Mouse (Mus musculus): ENCODE results near the gene Parp11. TPM values are rescaled to one million over a fixed set of nuclear protein-coding genes. Genes with fewer than 3 reads are reported as not detected.

Gene Parp11
- polyA plus RNA-seq, 1 experiment from 2014 or later = 15.1 TPM

- H3K4me3 ChIP-seq (replicated peaks; ENCODE audit: low read depth, low read length) = no peak overlapping the region
- H3K36me3 ChIP-seq (ENCODE audit: insufficient read depth, low read length) = no peaks in the 10 kb centered on the region
- no peak overlapping the region for H3K9ac ChIP-seq (ENCODE audit: low read depth, low read length)
- no peak overlapping the region for H3K27ac ChIP-seq
- H3K27me3 ChIP-seq (ENCODE audit: insufficient read depth, low read length) = no peaks in the 10 kb centered on the region
- WGBS = 94% methylated on average over 4 of the region's 4 CpGs
- ATAC-seq (replicated peaks; ENCODE audit: low FRiP score, low read depth) (no peak), DNase-seq (ENCODE audit: low spot score) (no peak)
- no peak for TF ChIP-seq CTCF (IDR thresholded peaks at IDR 0.05; ENCODE audit: low read depth)
- H3K4me1 ChIP-seq (replicated peaks; ENCODE audit: insufficient read depth, low read length) = no peaks in the 10 kb centered on the region
- no peak overlapping the region for H3K4me2 ChIP-seq (ENCODE audit: low read length)
- no peaks in the 10 kb centered on the region for H3K9me3 ChIP-seq (replicated peaks; ENCODE audit: low read length)
These were observed 14.9 kb downstream of the Parp11 start for GRCm38 (mm10) chr6:127461491-127461890.

- no peak overlapping the region for H3K4me3 ChIP-seq (replicated peaks; ENCODE audit: low read depth, low read length)
- TF ChIP-seq CTCF (IDR thresholded peaks at IDR 0.05; ENCODE audit: low read depth) = no peak
- no peaks in the 10 kb centered on the region for H3K4me1 ChIP-seq (replicated peaks; ENCODE audit: insufficient read depth, low read length)
- no peaks in the 10 kb centered on the region for H3K36me3 ChIP-seq (ENCODE audit: insufficient read depth, low read length)
- H3K4me2 ChIP-seq (ENCODE audit: low read length) = no peak overlapping the region
- 92% methylated on average over 6 of the region's 6 CpGs for WGBS
- no peaks in the 10 kb centered on the region for H3K27me3 ChIP-seq (ENCODE audit: insufficient read depth, low read length)
- no peak overlapping the region for H3K9ac ChIP-seq (ENCODE audit: low read depth, low read length)
- ATAC-seq (replicated peaks; ENCODE audit: low FRiP score, low read depth) (no peak), DNase-seq (ENCODE audit: low spot score) (no peak)
- H3K27ac ChIP-seq = no peak overlapping the region
- H3K9me3 ChIP-seq (replicated peaks; ENCODE audit: low read length) = no peaks in the 10 kb centered on the region
These were observed 15.6 kb downstream of the Parp11 start for GRCm38 (mm10) chr6:127462251-127462650.

- Histone ChIP-seq H3K27ac (no peak overlapping the region), H3K9me3 (replicated peaks; ENCODE audit: low read length) (no peaks in the 10 kb centered on the region), H3K4me3 (replicated peaks; ENCODE audit: low read depth, low read length) (no peak overlapping the region), H3K4me2 (ENCODE audit: low read length) (no peak overlapping the region), H3K36me3 (ENCODE audit: insufficient read depth, low read length) (no peaks in the 10 kb centered on the region), H3K9ac (ENCODE audit: low read depth, low read length) (no peak overlapping the region), H3K27me3 (ENCODE audit: insufficient read depth, low read length) (no peaks in the 10 kb centered on the region), H3K4me1 (replicated peaks; ENCODE audit: insufficient read depth, low read length) (no peaks in the 10 kb centered on the region)
- 57% methylated on average over 21 of the region's 21 CpGs for WGBS
- ATAC-seq (replicated peaks; ENCODE audit: low FRiP score, low read depth) = no peak
- TF ChIP-seq CTCF (IDR thresholded peaks at IDR 0.05; ENCODE audit: low read depth) = no peak
- DNase-seq (ENCODE audit: low spot score) = no peak
These were observed 16.8 kb downstream of the Parp11 start for GRCm38 (mm10) chr6:127463273-127464001.

GRCm38 (mm10) chr6:127464523-127464922 is 17.9 kb downstream of the Parp11 start:
- H3K27me3 ChIP-seq (ENCODE audit: insufficient read depth, low read length) = no peaks in the 10 kb centered on the region
- H3K27ac ChIP-seq = no peak overlapping the region
- no peaks in the 10 kb centered on the region for H3K36me3 ChIP-seq (ENCODE audit: insufficient read depth, low read length)
- H3K4me2 ChIP-seq (ENCODE audit: low read length) = no peak overlapping the region
- no peak for ATAC-seq (replicated peaks; ENCODE audit: low FRiP score, low read depth)
- no peak overlapping the region for H3K4me3 ChIP-seq (replicated peaks; ENCODE audit: low read depth, low read length)
- TF ChIP-seq CTCF (IDR thresholded peaks at IDR 0.05; ENCODE audit: low read depth) = no peak
- no peaks in the 10 kb centered on the region for H3K9me3 ChIP-seq (replicated peaks; ENCODE audit: low read length)
- no peak for DNase-seq (ENCODE audit: low spot score)
- H3K9ac ChIP-seq (ENCODE audit: low read depth, low read length) = no peak overlapping the region
- H3K4me1 ChIP-seq (replicated peaks; ENCODE audit: insufficient read depth, low read length) = no peaks in the 10 kb centered on the region
- WGBS = 77% methylated on average over 7 of the region's 7 CpGs

GRCm38 (mm10) chr6:127466749-127467310 is 20.2 kb downstream of the Parp11 start:
- Histone ChIP-seq H3K36me3 (ENCODE audit: insufficient read depth, low read length) (no peaks in the 10 kb centered on the region), H3K9ac (ENCODE audit: low read depth, low read length) (no peak overlapping the region), H3K4me2 (ENCODE audit: low read length) (no peak overlapping the region), H3K4me1 (replicated peaks; ENCODE audit: insufficient read depth, low read length) (no peaks in the 10 kb centered on the region), H3K9me3 (replicated peaks; ENCODE audit: low read length) (no peaks in the 10 kb centered on the region), H3K27me3 (ENCODE audit: insufficient read depth, low read length) (no peaks in the 10 kb centered on the region), H3K27ac (no peak overlapping the region), H3K4me3 (replicated peaks; ENCODE audit: low read depth, low read length) (no peak overlapping the region)
- no peak for DNase-seq (ENCODE audit: low spot score)
- 68% methylated on average over 4 of the region's 4 CpGs for WGBS
- no peak for ATAC-seq (replicated peaks; ENCODE audit: low FRiP score, low read depth)
- TF ChIP-seq CTCF (IDR thresholded peaks at IDR 0.05; ENCODE audit: low read depth) = no peak

GRCm38 (mm10) chr6:127472078-127472477 is 25.4 kb downstream of the Parp11 start:
- ATAC-seq (replicated peaks; ENCODE audit: low FRiP score, low read depth) (no peak), DNase-seq (ENCODE audit: low spot score) (no peak)
- Histone ChIP-seq H3K4me3 (replicated peaks; ENCODE audit: low read depth, low read length) (no peak overlapping the region), H3K27ac (no peak overlapping the region), H3K36me3 (ENCODE audit: insufficient read depth, low read length) (peaks cover 10% of the 10 kb centered on the region; the same call in 1 of the 2 replicates), H3K4me1 (replicated peaks; ENCODE audit: insufficient read depth, low read length) (no peaks in the 10 kb centered on the region), H3K4me2 (ENCODE audit: low read length) (no peak overlapping the region), H3K9me3 (replicated peaks; ENCODE audit: low read length) (no peaks in the 10 kb centered on the region), H3K9ac (ENCODE audit: low read depth, low read length) (no peak overlapping the region), H3K27me3 (ENCODE audit: insufficient read depth, low read length) (no peaks in the 10 kb centered on the region)
- TF ChIP-seq CTCF (IDR thresholded peaks at IDR 0.05; ENCODE audit: low read depth) = no peak
- 49% methylated on average over 4 of the region's 4 CpGs for WGBS

Data from kidney, postnatal 0 days (tissue).